Mouse (Mus musculus): ENCODE data around the gene Ercc8. TPM values are rescaled to one million over a fixed set of nuclear protein-coding genes. Genes with fewer than 3 reads are reported as not detected.

Ercc8 gene
- 4.8 TPM in 2 replicates for polyA plus RNA-seq (2012; rRNA removed)

GRCm38 (mm10) chr13:108158465-108159240 is at the start of gene Ercc8, which contains the start of gene Ndufaf2:
Gene Ercc8 (plus strand): TSS chr13:108158731.
Gene Ndufaf2 (minus strand): TSS chr13:108158623.

GRCm38 (mm10) chr13:108214081-108214484 is 55.6 kb downstream of the Ercc8 start, which contains the start of gene Elovl7:
Gene Elovl7 (plus strand): TSS chr13:108214404.

Other genes starting within 250 kb of the Ercc8 start
- 6.5 and 6.6 TPM in 2 replicates for gene Smim15, start 114.3 kb upstream of the Ercc8 start, polyA plus RNA-seq (2012; rRNA removed)
- gene Ndufaf2, start 108 bp upstream of the Ercc8 start, polyA plus RNA-seq (2012; rRNA removed): 4.3 and 6.5 TPM in 2 replicates
- gene Elovl7, start 55.7 kb downstream of the Ercc8 start, polyA plus RNA-seq (2012; rRNA removed): 6.4 and 7.8 TPM in 2 replicates
- 0.63 and 0.96 TPM in 2 replicates for gene Depdc1b, start 157.6 kb downstream of the Ercc8 start, polyA plus RNA-seq (2012; rRNA removed)

Data from colon, adult 2 months (tissue).